Mouse (Mus musculus): ENCODE measurements around the gene Gm5592.
"Not testable (repeated sequence)": the region's sequence is repeated elsewhere in the genome, so short reads cannot be mapped to it uniquely, and the experiment has no call there.

DNA sequence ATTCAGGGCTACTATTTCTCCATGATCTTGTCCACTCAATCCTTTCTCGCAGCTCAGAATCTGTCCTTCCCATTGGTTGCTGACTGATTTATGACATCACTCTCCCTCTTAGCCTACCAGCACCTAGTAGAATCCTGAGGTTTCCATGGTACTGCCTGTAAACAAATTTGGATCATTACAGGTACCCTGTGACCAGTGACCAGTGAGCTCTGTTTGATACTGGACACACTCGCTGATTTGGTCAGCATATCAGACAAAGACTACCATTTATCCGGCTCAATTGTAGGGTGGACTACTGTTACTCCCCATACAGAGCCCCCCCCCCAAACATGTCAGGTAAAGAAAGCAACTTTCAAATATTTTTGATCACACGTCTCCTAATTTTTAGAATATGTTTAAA is at the start of gene Gm5592:
- not testable (repeated sequence) for TF ChIP-seq GATA1, TAL1 (IDR thresholded peaks at IDR 0.05; ENCODE audit: low read length)
